Mouse (Mus musculus): Measurements from ENCODE around the gene Eno3. TPM values are rescaled to one million over a fixed set of nuclear protein-coding genes. Genes with fewer than 3 reads are reported as not detected.

Gene Eno3
- 21.6 and 21.9 TPM in 2 replicates for polyA plus RNA-seq (2012; rRNA removed)

DNA sequence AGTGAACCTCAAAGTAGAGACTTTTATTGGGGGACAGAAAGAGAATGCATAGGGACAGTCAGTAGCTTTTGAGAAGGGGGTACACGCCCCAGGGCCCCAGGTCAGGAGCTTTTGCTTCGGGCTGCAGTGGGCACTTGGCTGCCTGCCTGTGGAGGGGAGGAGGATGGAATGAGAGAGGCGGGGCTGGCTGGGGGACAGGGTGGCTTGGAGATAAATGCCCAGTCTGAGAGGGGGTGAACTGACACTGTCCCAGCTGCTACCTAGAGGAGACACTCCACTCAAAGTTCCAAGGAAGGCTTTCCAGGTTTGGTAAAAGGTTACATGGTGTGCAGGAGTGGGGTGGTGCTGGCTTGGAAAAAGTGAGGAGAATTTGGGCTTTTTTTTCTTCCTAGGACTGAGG is at the start of gene Eno3:
Gene Eno3 (plus strand): TSS at position 239 of the 400 bp plus-strand sequence.
- DNase-seq (ENCODE audit: low read depth): no peak

- no peak for DNase-seq (ENCODE audit: low read depth)
Observed at GRCm38 (mm10) chr11:70607611-70608010, 49.4 kb upstream of the Eno3 start.

DNA sequence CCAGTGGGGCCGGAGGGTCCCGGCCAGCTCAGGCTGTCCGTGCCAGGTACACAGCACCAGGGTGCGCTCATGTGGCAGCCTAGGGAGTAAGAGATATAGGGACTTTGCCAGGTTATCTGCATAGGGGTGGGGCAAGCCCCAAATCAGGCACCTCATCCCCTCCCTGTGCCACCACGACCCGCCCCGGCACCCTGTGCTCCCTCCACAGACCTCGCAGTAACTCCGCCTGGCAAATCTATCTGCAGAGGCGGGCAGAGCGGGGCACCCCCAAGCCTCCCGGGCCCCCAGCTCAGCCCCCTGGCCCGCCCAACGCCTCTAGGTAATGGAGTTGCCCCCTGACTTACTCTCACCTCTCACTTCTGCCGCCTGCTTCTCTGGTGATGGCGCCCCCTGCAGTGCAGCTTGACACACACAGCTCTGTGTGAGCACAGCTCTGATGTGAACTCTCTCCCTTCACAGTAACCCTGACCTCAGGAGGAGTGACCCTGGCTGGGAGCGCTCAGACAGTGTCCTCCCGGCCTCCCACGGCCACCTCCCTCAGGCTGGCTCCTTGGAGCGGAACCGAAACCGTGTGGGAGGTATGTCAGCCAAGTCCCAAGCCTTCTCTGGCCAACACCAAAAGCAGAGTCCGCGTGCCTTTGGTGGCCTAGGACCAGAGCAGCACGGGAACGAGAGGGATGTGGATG is 48.5 kb upstream of the Eno3 start:
- no peak for DNase-seq (ENCODE audit: low read depth)

GRCm38 (mm10) chr11:70610752-70611151 is 46.2 kb upstream of the Eno3 start:
- no peak for DNase-seq (ENCODE audit: low read depth)

DNA sequence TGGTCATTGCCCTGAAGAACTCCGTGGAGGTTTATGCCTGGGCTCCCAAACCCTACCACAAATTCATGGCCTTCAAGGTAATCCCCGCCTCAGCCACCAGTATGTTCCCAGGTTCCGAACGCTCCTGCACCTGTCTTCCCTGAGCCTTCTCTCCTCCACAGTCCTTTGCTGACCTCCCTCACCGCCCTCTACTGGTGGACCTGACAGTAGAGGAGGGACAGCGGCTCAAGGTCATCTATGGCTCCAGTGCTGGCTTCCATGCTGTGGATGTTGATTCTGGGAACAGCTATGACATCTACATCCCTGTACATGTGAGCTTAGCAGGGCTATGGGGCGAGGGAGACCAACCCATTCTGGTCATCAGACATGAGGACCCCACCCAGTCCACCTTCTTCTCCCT is 44.5 kb upstream of the Eno3 start:
- no peak for DNase-seq (ENCODE audit: low read depth)

GRCm38 (mm10) chr11:70615074-70615473 is 41.9 kb upstream of the Eno3 start:
- no peak for DNase-seq (ENCODE audit: low read depth)

GRCm38 (mm10) chr11:70615516-70616093 is 41.4 kb upstream of the Eno3 start, which contains the start of gene 4930544D05Rik:
4930544D05Rik (plus strand) TSS chr11:70615848.
- DNase-seq (ENCODE audit: low read depth): no peak

DNA sequence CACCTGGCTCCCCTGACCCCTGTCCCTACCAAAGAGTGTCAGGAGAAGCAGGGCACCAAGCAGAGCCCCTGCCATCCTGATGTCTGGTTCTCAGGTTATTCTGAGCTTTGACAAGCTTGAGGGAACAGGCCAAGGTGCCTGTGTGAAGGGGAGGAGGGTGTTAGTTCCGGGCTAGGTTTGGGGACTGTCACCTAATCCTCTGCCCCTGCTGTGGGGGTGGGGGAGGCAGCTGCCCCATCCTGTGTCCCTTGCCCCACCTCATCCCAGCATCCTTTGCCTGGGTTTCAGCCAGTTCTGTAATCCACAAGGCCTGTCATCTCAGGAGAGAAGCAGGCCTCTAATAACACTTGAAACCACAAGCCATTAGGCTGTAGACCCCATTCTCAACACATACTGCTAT is 37.9 kb upstream of the Eno3 start, which contains the start of gene Chrne:
Gene Chrne (minus strand): TSS at position 116 of the 400 bp plus-strand sequence.
- no peak for DNase-seq (ENCODE audit: low read depth)

GRCm38 (mm10) chr11:70621972-70622814 is 34.8 kb upstream of the Eno3 start:
- DNase-seq (ENCODE audit: low read depth): no peak

GRCm38 (mm10) chr11:70623053-70623742 is 33.8 kb upstream of the Eno3 start:
- no peak for DNase-seq (ENCODE audit: low read depth)

DNA sequence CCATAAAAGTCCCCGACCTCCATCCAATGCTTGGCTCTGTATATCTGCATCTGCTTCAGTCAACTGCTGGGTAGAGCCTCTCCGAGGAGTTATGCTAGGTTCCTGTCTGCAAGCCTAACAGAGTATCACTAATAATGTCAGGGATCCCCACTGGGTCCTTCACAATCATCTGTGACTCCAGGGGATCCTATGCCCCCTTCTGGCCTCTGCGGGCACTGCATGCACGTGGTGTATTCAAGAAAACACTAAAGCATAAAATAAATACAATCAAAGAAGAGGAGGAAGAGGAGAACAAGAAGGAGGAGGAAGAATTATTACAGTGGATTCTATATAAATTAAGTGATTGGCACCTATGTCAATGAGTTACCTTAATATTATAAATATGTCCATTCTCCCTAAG is 31.5 kb upstream of the Eno3 start:
- DNase-seq (ENCODE audit: low read depth): no peak

DNA sequence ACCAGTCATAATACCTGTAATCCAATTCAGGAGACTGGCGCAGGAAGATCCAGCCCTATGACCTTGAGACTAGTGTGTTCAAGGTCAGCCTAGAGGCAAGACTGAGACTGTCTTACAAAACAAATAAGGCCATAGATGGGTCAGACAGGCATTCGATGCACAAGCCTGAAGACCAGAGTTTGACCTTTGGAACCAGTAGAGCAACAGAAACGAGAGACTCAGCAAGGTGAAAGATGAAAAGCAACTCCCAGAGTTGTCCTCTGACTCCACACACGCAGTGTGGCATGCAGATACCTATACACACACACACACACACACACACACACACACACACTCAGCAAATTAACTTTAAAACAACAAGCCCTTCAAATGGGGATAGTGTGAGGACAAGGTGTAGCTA is 30.1 kb upstream of the Eno3 start:
- DNase-seq (ENCODE audit: low read depth): no peak

DNA sequence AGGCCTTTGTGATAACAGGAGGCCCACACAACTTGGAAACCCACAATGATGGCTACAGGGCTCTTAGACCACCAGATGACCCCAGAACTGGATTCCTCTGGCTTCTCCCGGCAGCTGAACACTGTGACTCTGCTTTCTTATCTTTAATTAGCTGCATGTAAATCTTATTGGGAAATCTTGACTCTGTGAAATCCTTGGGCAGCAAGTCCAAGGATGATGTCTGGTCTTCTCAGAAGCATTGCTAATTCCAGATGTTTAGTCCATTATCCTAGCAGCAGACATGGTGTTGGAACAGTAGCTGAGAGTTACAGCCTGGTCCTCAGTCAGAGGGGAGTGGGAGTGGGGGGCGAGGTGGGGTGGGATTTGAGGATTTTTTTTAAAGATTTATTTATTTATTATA is 28.6 kb upstream of the Eno3 start:
- no peak for DNase-seq (ENCODE audit: low read depth)

DNA sequence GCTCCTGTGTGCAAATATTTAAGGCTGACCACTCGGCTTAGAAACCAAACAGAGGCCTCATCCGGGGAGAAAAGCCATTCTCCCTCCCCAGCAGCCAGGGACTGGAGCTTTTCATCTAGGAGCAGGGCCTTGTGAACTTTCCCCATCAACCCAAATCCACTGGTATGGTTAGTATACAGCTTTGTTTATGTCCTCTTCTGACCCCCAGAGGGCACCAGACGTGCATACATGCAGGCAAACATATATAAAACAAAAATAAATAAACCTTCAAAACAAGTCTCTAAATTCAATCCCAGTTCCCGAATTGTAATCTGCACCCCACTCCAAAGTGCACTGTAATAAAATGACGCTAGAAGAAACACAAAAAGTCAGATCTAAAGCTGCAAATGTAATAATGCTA is 27.4 kb upstream of the Eno3 start:
- no peak for DNase-seq (ENCODE audit: low read depth)

DNA sequence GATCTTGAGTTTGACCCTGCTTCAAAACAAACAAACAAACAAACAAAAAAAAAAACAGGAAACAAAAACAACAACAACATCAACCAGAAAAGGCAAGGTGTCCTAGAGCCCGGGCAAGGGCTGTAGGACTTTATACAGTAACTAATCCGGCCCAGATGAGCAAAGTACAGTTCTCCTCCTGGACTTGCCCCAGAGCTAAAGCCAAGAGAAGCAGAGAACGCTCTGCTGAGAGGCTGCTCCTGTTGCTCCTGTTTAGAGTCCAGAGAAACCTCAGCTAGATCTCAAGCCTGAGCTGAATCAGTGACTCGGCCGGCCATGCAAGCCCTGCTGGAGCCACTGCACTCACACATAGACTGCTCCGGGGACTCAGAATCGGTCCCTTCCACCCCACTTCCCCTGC is 26.9 kb upstream of the Eno3 start:
- DNase-seq (ENCODE audit: low read depth): no peak

GRCm38 (mm10) chr11:70635601-70636000 is 21.4 kb upstream of the Eno3 start:
- DNase-seq (ENCODE audit: low read depth): no peak

GRCm38 (mm10) chr11:70637764-70638163 is 19.2 kb upstream of the Eno3 start:
- DNase-seq (ENCODE audit: low read depth): no peak

DNA sequence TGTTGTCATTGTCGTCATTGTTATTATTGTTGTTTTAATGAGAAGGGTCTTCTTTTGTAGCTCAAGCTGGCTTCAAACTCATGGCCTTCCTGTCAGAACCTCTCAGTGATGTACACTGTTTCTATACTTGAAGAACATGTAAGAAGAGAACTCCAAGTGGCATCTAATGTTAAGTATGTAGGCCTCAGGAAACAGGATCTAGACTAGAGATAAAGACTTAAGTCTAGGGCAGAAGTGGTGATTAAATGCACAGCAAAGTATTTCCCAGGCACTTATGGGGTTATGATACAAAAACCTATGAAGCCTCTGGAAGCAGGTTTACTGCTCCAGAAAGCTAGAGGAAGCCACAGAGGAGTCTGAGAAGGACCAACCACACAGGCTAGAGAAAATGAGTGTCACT is 18.7 kb upstream of the Eno3 start:
- no peak for DNase-seq (ENCODE audit: low read depth)

DNA sequence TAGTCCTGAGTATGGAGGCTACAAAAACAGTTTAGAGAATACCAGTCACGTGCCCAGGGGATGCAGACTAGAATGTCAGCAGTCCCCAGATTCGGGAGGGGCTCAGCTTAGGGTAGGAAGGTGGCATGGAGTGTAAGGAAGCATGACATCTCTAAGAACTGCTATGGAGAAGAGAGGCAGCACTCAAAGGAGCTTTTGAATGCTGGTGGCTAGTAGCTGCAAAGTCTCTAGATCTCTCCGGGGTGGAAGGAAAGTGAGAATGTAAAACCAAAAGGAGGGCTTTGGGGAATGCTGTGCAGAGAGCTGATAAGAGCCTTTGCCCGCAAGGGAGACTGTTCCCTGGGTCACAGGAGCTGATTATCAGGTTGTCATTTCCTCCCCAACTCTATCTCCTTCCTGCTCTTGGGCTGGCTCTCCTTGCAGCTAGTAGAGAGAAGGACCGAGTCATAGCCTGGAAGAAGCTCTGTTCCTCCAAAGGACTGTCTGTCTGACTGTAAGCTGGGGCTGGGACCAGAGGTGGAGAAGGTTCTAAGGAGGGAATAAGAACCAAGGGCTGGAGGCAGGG is 18.2 kb upstream of the Eno3 start, which contains the start of gene Gp1ba:
Gene Gp1ba (plus strand): TSS at position 409 of the 565 bp plus-strand sequence.
- no peak for DNase-seq (ENCODE audit: low read depth)

DNA sequence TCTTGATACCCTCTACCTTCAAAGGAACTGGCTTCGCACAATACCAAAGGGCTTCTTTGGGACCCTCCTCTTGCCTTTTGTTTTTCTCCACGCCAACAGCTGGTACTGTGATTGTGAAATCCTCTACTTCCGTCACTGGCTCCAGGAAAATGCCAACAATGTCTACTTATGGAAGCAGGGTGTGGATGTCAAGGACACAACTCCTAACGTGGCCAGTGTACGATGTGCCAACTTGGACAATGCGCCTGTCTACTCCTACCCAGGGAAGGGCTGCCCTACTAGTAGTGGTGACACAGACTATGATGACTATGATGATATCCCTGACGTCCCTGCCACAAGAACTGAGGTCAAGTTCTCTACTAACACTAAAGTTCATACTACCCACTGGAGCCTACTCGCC is 17.0 kb upstream of the Eno3 start:
- DNase-seq (ENCODE audit: low read depth): no peak

GRCm38 (mm10) chr11:70641241-70641640 is 15.8 kb upstream of the Eno3 start:
- DNase-seq (ENCODE audit: low read depth): no peak

DNA sequence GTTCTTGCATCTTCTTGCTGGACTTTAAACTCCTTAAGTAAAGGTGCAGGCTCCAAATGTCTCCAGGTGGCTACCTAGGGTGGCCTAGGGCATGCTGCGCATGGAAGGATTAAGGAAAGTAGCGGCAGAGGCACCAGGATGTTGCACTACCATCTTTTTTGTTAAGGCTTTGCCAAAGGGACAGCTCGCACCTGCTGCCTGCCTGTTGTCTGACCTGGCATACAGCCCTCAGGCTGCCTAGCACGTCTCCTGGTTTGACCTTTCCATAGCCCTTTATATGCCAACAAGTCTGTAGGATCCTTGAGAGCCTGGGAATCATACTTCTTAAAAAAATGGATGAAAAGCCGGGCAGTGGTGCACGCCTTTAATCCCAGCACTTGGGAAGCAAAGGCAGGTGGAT is 14.0 kb upstream of the Eno3 start:
- DNase-seq (ENCODE audit: low read depth): no peak
